Mouse (Mus musculus) liver, embryonic 12.5 days (tissue): ENCODE results near the gene Fus. TPM values are rescaled to one million over a fixed set of nuclear protein-coding genes. Genes with fewer than 3 reads are reported as not detected.

Experiments
- ATAC-seq: fragments of 200-750 bp; cut with Nextera tagmentation; 2 replicates; pipeline ENCODE4 v1.8.0; 2017; ENCODE audit warnings: moderate number of reproducible peaks, mild to moderate bottlenecking, moderate library complexity
- H3K27ac ChIP-seq: fragments of 300-500 bp; sonication (generic); 2 replicates; pipeline ENCODE4 v1.5.1; 2016; ENCODE audit warnings: mild to moderate bottlenecking
- H3K27me3 ChIP-seq: fragments of 300-500 bp; sonication (generic); replicated peaks from 2 replicates; pipeline ENCODE4 v1.6.1; 2016; ENCODE audit warnings: mild to moderate bottlenecking, moderate library complexity
- H3K36me3 ChIP-seq: fragments of 300-500 bp; sonication (generic); 2 replicates; pipeline ENCODE4 v1.6.1; 2016; ENCODE audit warnings: mild to moderate bottlenecking, moderate library complexity
- H3K4me1 ChIP-seq: fragments of 300-500 bp; sonication (generic); 2 replicates; pipeline ENCODE4 v1.6.1; 2016
- H3K4me2 ChIP-seq: fragments of 300-500 bp; sonication (generic); 2 replicates; pipeline ENCODE4 v1.6.1; 2016; ENCODE audit warnings: mild to moderate bottlenecking, moderate library complexity
- H3K4me3 ChIP-seq: fragments of 300-500 bp; sonication (generic); 2 replicates; pipeline ENCODE4 v1.5.1; 2016; ENCODE audit warnings: mild to moderate bottlenecking, moderate library complexity
- H3K9ac ChIP-seq: fragments of 300-500 bp; sonication (generic); 2 replicates; pipeline ENCODE4 v1.6.1; 2016; ENCODE audit warnings: mild to moderate bottlenecking, moderate library complexity
- H3K9me3 ChIP-seq: fragments of 300-500 bp; sonication (generic); replicated peaks from 2 replicates; pipeline ENCODE4 v1.6.1; 2016; ENCODE audit warnings: mild to moderate bottlenecking, moderate library complexity
- WGBS: fragments of 180-500 bp; shearing (Covaris S2); methylation state at CpG from one replicate; pipeline ENCODE4 v1.1.7; 2016; ENCODE audit not compliant: insufficient replicate concordance; 5-methylcytosine and 5-hydroxymethylcytosine counted together
- polyA plus RNA-seq: library from polyadenylated mRNA; unstranded; fragments of >200 nt; fragmentation: Nextera tagmentation; extraction: Ambion mirVana; gene quantifications from 2 replicates; pipeline ENCODE4 v1.2.1, GENCODE M21; 2016

Fus gene
- polyA plus RNA-seq, 1 experiment from 2014 or later, result 217 TPM

DNA sequence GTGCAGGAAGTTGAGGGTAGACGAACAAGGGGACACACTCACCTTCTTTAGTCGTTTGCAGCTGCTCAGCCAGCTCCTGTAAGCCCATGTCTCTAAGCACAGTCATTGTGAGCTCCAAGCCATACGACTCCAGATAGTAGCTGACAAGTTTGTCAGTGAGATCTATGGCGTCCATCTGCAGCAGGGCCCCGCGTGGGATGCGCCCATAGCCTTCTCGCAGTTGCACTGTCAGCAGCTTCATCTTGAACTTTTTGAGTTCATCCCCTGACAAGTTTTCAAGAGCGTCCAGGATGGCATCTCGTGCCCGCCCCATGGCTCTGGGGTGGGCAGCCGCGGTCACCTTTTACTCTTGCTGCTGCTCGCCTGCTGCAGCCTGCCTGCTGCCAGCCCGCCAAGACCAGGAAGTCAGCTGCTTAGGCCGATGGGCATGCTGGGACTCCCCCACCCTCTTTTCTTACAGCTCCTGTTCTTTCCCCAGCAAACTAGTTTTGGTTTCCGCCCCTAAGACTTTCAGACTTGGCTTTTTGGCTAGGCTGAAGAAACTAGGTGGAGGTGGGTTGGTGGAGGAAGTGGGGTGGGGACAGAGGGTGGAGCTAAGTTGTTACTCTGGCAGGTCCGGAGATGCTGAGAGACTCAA lies 26.2 kb downstream of the Fus start, which contains the start of gene Pycard:
Gene Pycard (minus strand): TSS at position 527 of the 637 bp plus-strand sequence.
- Histone ChIP-seq H3K9me3 (no peaks in the 10 kb centered on the region), H3K9ac (peak within 1 kb of the TSS; percentile 65), H3K4me3 (peak within 1 kb of the TSS; percentile 57), H3K27me3 (no peaks in the 10 kb centered on the region), H3K4me2 (peak within 1 kb of the TSS; percentile 82), H3K4me1 (peaks cover 37% of the 10 kb centered on the region), H3K27ac (peak within 1 kb of the TSS; percentile 58), H3K36me3 (peaks cover 29% of the 10 kb centered on the region)
- WGBS, result 5% methylated on average over 18 of the region's 18 CpGs
- ATAC-seq, result peak; percentile 79

GRCm38 (mm10) chr7:127999436-127999835 lies 32.2 kb downstream of the Fus start:
- Histone ChIP-seq H3K9me3 (no peaks in the 10 kb centered on the region), H3K4me3 (no peak overlapping the region), H3K9ac (no peak overlapping the region), H3K27ac (no peak overlapping the region), H3K4me2 (no peak overlapping the region), H3K4me1 (no peaks in the 10 kb centered on the region; the same call in 1 of the 2 replicates), H3K36me3 (no peaks in the 10 kb centered on the region), H3K27me3 (peaks cover 8% of the 10 kb centered on the region; the same call in 1 of the 2 replicates)
- 59% methylated on average over 1 of the region's 1 CpGs for WGBS
- ATAC-seq, result no peak

GRCm38 (mm10) chr7:128000068-128000950 lies 33.1 kb downstream of the Fus start:
- Histone ChIP-seq H3K4me1 (no peaks in the 10 kb centered on the region), H3K36me3 (no peaks in the 10 kb centered on the region), H3K27ac (no peak overlapping the region), H3K9ac (no peak overlapping the region), H3K9me3 (no peaks in the 10 kb centered on the region), H3K27me3 (peaks cover 16% of the 10 kb centered on the region), H3K4me3 (no peak overlapping the region), H3K4me2 (no peak overlapping the region)
- ATAC-seq, result no peak
- 41% methylated on average over 1 of the region's 1 CpGs for WGBS

- Histone ChIP-seq H3K9ac (no peak overlapping the region), H3K9me3 (no peaks in the 10 kb centered on the region), H3K27me3 (peaks cover 38% of the 10 kb centered on the region), H3K27ac (no peak overlapping the region), H3K4me1 (no peaks in the 10 kb centered on the region), H3K4me2 (no peak overlapping the region), H3K36me3 (no peaks in the 10 kb centered on the region), H3K4me3 (no peak overlapping the region)
- 70% methylated on average over 6 of the region's 6 CpGs for WGBS
- no peak for ATAC-seq
These were observed 35.8 kb downstream of the Fus start for GRCm38 (mm10) chr7:128003098-128003497.

- WGBS, result 71% methylated on average over 2 of the region's 2 CpGs
- Histone ChIP-seq H3K9me3 (no peaks in the 10 kb centered on the region), H3K4me3 (no peak within 1 kb of the TSS), H3K4me1 (no peaks in the 10 kb centered on the region), H3K36me3 (no peaks in the 10 kb centered on the region), H3K27me3 (peaks cover 40% of the 10 kb centered on the region), H3K4me2 (peak within 1 kb of the TSS; percentile 15; the same call in 1 of the 2 replicates), H3K27ac (no peak within 1 kb of the TSS), H3K9ac (no peak within 1 kb of the TSS)
- ATAC-seq, result no peak
These were observed 36.4 kb downstream of the Fus start, which contains the start of gene Trim72 for GRCm38 (mm10) chr7:128003688-128004087. Trim72 (plus strand) TSS chr7:128003949.

DNA sequence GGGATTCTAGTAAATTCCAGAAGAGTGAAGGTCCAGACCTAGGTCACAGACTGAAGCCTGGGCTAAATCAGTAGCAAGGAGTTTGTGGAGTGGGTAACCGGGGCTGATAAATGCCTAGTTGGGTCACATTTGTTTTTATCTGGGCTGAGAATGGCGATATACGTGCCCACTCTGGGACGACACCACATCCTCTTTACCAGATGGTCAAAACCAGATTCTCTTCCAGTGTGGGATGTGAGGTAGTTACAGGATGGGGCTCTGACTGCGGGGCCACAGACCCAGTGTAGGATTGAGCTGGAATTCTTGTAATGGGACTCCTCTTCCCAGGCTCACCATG lies 36.9 kb downstream of the Fus start:
- no peak overlapping the region for H3K4me3 ChIP-seq
- peaks cover 42% of the 10 kb centered on the region for H3K27me3 ChIP-seq
- ATAC-seq, result no peak
- no peaks in the 10 kb centered on the region for H3K4me1 ChIP-seq
- H3K9me3 ChIP-seq, result no peaks in the 10 kb centered on the region
- WGBS, result 37% methylated on average over 5 of the region's 5 CpGs
- no peak overlapping the region for H3K27ac ChIP-seq
- no peaks in the 10 kb centered on the region for H3K36me3 ChIP-seq
- H3K4me2 ChIP-seq, result no peak overlapping the region; the same call in 1 of the 2 replicates
- no peak overlapping the region for H3K9ac ChIP-seq

DNA sequence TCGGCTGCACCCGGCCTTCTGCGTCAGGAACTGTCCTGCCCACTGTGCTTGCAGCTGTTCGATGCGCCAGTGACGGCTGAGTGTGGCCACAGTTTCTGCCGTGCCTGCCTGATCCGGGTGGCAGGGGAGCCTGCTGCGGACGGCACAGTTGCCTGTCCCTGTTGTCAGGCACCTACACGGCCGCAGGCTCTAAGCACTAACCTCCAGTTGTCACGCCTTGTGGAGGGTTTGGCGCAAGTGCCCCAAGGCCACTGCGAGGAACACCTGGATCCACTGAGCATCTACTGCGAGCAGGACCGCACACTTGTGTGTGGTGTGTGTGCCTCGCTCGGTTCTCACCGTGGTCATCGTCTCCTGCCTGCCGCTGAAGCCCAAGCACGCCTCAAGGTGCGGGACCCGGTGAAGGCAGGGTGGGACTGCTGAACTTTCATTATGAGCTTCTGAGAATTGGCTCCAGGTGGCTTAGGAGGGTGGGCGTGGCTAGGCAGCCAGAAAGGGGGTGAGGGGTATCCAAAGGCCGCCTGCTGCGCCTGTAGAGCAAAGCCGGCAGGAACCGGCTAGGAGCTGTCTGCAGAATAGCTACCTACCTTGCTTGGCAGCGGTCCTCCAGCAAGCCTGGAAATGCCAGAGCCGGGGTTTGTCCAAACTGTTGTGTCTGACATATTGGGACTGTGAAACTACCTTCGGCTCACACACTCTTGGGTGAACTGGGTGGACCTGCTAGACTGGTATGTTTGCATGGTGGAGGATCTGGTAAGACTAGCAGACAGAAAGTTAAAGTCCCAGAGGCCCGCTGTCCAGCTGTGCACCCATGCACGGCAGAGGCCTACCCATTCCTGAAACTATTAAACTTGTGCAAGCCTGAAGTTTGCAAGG lies 37.5 kb downstream of the Fus start:
- H3K4me3 ChIP-seq, result no peak overlapping the region
- H3K4me2 ChIP-seq, result peak overlapping the region; percentile 15; the same call in 1 of the 2 replicates
- H3K27me3 ChIP-seq, result peaks cover 48% of the 10 kb centered on the region
- H3K27ac ChIP-seq, result no peak overlapping the region
- WGBS, result 48% methylated on average over 35 of the region's 35 CpGs
- H3K4me1 ChIP-seq, result no peaks in the 10 kb centered on the region
- no peak overlapping the region for H3K9ac ChIP-seq
- no peaks in the 10 kb centered on the region for H3K36me3 ChIP-seq
- no peak for ATAC-seq
- H3K9me3 ChIP-seq, result no peaks in the 10 kb centered on the region

GRCm38 (mm10) chr7:128006193-128006592 lies 38.9 kb downstream of the Fus start:
- Histone ChIP-seq H3K27ac (no peak overlapping the region), H3K4me3 (no peak overlapping the region), H3K27me3 (peaks cover 57% of the 10 kb centered on the region), H3K4me2 (no peak overlapping the region), H3K9ac (no peak overlapping the region), H3K4me1 (no peaks in the 10 kb centered on the region), H3K9me3 (no peaks in the 10 kb centered on the region), H3K36me3 (no peaks in the 10 kb centered on the region)
- no peak for ATAC-seq
- 59% methylated on average over 7 of the region's 7 CpGs for WGBS

GRCm38 (mm10) chr7:128009715-128010340 lies 42.6 kb downstream of the Fus start:
- no peaks in the 10 kb centered on the region for H3K36me3 ChIP-seq
- H3K4me1 ChIP-seq, result no peaks in the 10 kb centered on the region
- no peak overlapping the region for H3K4me3 ChIP-seq
- H3K9ac ChIP-seq, result no peak overlapping the region
- WGBS, result 43% methylated on average over 40 of the region's 40 CpGs
- ATAC-seq, result peak; percentile 18; the same call in 1 of the 2 replicates
- peak overlapping the region; percentile 36 for H3K4me2 ChIP-seq
- H3K9me3 ChIP-seq, result no peaks in the 10 kb centered on the region
- H3K27ac ChIP-seq, result no peak overlapping the region
- H3K27me3 ChIP-seq, result peaks cover 45% of the 10 kb centered on the region

DNA sequence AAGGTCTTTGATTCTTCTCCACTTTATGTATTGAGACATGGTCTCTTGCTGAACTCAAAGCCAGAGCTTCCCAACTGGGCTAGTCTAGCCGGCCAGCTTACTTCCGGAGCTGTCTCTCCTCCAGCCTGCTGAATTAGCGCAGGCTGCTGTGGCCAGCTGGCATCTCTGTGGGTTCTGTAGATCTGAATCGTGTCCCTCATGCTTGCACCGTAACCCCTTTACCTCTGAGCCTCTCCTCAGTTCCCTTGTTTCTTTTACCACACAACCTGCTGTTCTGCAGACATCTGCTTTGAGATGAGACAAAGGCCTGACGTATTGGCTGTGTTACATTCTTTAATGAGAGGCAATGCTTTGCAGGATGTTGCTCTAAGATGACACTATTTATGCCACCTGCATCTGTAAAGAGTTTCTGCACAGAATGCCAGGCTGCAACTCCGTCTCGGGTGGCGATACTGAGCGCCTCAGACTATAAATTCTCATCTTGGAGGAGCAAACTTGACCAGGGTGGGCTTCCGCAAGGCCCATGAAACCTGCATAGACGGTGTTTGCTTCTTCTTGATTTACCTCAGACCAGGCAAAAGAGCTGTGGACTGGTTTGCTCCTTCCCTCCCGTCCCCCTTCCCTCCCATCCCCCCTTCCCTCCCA lies 45.0 kb downstream of the Fus start:
- Histone ChIP-seq H3K9me3 (no peaks in the 10 kb centered on the region), H3K36me3 (no peaks in the 10 kb centered on the region), H3K4me2 (no peak overlapping the region), H3K4me3 (no peak overlapping the region), H3K27ac (no peak overlapping the region), H3K9ac (no peak overlapping the region), H3K27me3 (peaks cover 27% of the 10 kb centered on the region), H3K4me1 (no peaks in the 10 kb centered on the region)
- WGBS, result 73% methylated on average over 13 of the region's 13 CpGs
- no peak for ATAC-seq

GRCm38 (mm10) chr7:128013116-128013515 lies 45.9 kb downstream of the Fus start:
- H3K9me3 ChIP-seq, result no peaks in the 10 kb centered on the region
- H3K27me3 ChIP-seq, result peaks cover 19% of the 10 kb centered on the region
- H3K4me1 ChIP-seq, result no peaks in the 10 kb centered on the region
- H3K9ac ChIP-seq, result no peak overlapping the region
- no peak for ATAC-seq
- WGBS, result 75% methylated on average over 13 of the region's 13 CpGs
- no peak overlapping the region for H3K27ac ChIP-seq
- no peak overlapping the region for H3K4me2 ChIP-seq
- no peaks in the 10 kb centered on the region for H3K36me3 ChIP-seq
- no peak overlapping the region for H3K4me3 ChIP-seq
